Mouse (Mus musculus) CH12.LX (cell line): ENCODE results near the gene Olfr1344. TPM values are rescaled to one million over a fixed set of nuclear protein-coding genes. Genes with fewer than 3 reads are reported as not detected.

Experiments used
- DNase-seq: peaks from one replicate; pipeline ENCODE4 v3.0.0-alpha.2; 2013; ENCODE audit errors: extremely low read depth
- H3K27ac ChIP-seq: 2 replicates; pipeline ENCODE4 v1.5.1; 2012; ENCODE audit warnings: low read depth, mild to moderate bottlenecking, control low read depth, moderate library complexity; ENCODE audit not compliant: insufficient read depth
- H3K27me3 ChIP-seq: replicated peaks from 2 replicates; pipeline ENCODE3; 2012; ENCODE audit warnings: inconsistent platforms
- H3K36me3 ChIP-seq, 2 experiments: replicated peaks in 1 of 2; 2 replicates each; pipeline versions ENCODE3 to v1.6.1; 2012; ENCODE audit warnings: inconsistent platforms in 1 of 2, low read length in 1 of 2, mild to moderate bottlenecking in 1 of 2, mixed read lengths in 1 of 2, moderate library complexity in 1 of 2; ENCODE audit not compliant: control insufficient read depth in 1 of 2, insufficient read depth in 1 of 2
- H3K4me1 ChIP-seq, 2 experiments: 2 replicates each; pipeline ENCODE4 v1.6.1; 2012; ENCODE audit warnings: inconsistent platforms in 1 of 2, moderate library complexity in 1 of 2; ENCODE audit not compliant: insufficient read depth in 2 of 2, control insufficient read depth in 1 of 2
- H3K4me2 ChIP-seq: 2 replicates; pipeline ENCODE4 v1.6.1; 2012; ENCODE audit warnings: low read depth, mild to moderate bottlenecking, control low read depth; ENCODE audit not compliant: poor library complexity, insufficient read depth, severe bottlenecking
- H3K4me3 ChIP-seq, 3 experiments: fragments of 150-350 bp in 1 of 3; sonication (generic) in 1 of 3; replicated peaks in 1 of 3; 2 replicates each; pipeline versions ENCODE3 to v1.5.1; 2011 to 2012; ENCODE audit warnings: low read depth in 2 of 3, low read length in 2 of 3, mild to moderate bottlenecking in 2 of 3, moderate library complexity in 2 of 3, control low read depth in 1 of 3, improper control_type of control experiment in 1 of 3, inconsistent platforms in 1 of 3, mixed read lengths in 1 of 3; ENCODE audit not compliant: poor library complexity in 1 of 3
- H3K79me2 ChIP-seq: replicated peaks from 2 replicates; pipeline ENCODE4 v1.6.1; 2012; ENCODE audit warnings: mild to moderate bottlenecking, moderate library complexity; ENCODE audit not compliant: control insufficient read depth, poor library complexity, insufficient read depth, severe bottlenecking; ENCODE audit errors: extremely low read depth
- H3K9ac ChIP-seq: 2 replicates; pipeline ENCODE4 v1.6.1; 2012; ENCODE audit warnings: low read depth, mild to moderate bottlenecking, control low read depth, moderate library complexity; ENCODE audit not compliant: insufficient read depth
- H3K9me3 ChIP-seq: replicated peaks from 2 replicates; pipeline ENCODE3; 2012; ENCODE audit warnings: low read length, inconsistent platforms, mixed read lengths
- CHD1 ChIP-seq: IDR thresholded peaks from 2 replicates; pipeline ENCODE4 v1.6.1; 2012; ENCODE audit warnings: low read depth, low read length, improper control_type of control experiment, inconsistent platforms
- ELF1 ChIP-seq: IDR thresholded peaks from 2 replicates; pipeline ENCODE4 v1.6.1; 2014; ENCODE audit warnings: low read depth, mild to moderate bottlenecking, inconsistent platforms, low read length, improper control_type of control experiment
- EP300 ChIP-seq: IDR thresholded peaks from 2 replicates; pipeline ENCODE4 v1.6.1; 2011; ENCODE audit warnings: low read length, improper control_type of control experiment
- ETS1 ChIP-seq: conservative IDR thresholded peaks from 2 replicates; pipeline ENCODE4 v1.6.1; 2012; ENCODE audit warnings: low read depth, mild to moderate bottlenecking, inconsistent platforms, low read length, improper control_type of control experiment, moderate library complexity
- GABPA ChIP-seq: IDR thresholded peaks from 2 replicates; pipeline ENCODE4 v1.6.1; 2012; ENCODE audit warnings: low read depth, low read length, improper control_type of control experiment, inconsistent platforms; ENCODE audit not compliant: insufficient replicate concordance
- IRF4 ChIP-seq: IDR thresholded peaks from 2 replicates; pipeline ENCODE4 v1.6.1; 2014; ENCODE audit warnings: low read depth, mild to moderate bottlenecking, inconsistent platforms, low read length, improper control_type of control experiment
- JUN ChIP-seq: IDR thresholded peaks from 2 replicates; pipeline ENCODE4 v1.6.1; 2011; ENCODE audit warnings: low read depth, mild to moderate bottlenecking, low read length, improper control_type of control experiment, moderate library complexity; ENCODE audit not compliant: insufficient read depth
- KAT2A ChIP-seq: IDR thresholded peaks from 2 replicates; pipeline ENCODE4 v1.6.1; 2012; ENCODE audit warnings: low read length, improper control_type of control experiment, inconsistent platforms; ENCODE audit not compliant: insufficient replicate concordance
- MAFK ChIP-seq: IDR thresholded peaks from 2 replicates; pipeline ENCODE4 v1.6.1; 2011; ENCODE audit warnings: low read length, improper control_type of control experiment; ENCODE audit not compliant: insufficient replicate concordance
- MAX ChIP-seq: IDR thresholded peaks from 2 replicates; pipeline ENCODE4 v1.6.1; 2011; ENCODE audit warnings: low read length, improper control_type of control experiment
- MAZ ChIP-seq: IDR thresholded peaks from 2 replicates; pipeline ENCODE4 v1.6.1; 2012; ENCODE audit warnings: low read depth, mild to moderate bottlenecking, inconsistent platforms, low read length, improper control_type of control experiment, moderate library complexity
- MEF2A ChIP-seq: IDR thresholded peaks from 2 replicates; pipeline ENCODE4 v1.6.1; 2014; ENCODE audit warnings: low read depth, mild to moderate bottlenecking, inconsistent platforms, low read length, improper control_type of control experiment, borderline replicate concordance
- MXI1 ChIP-seq: IDR thresholded peaks from 2 replicates; pipeline ENCODE4 v1.6.1; 2011; ENCODE audit warnings: mild to moderate bottlenecking, low read depth, low read length, improper control_type of control experiment
- NELFE ChIP-seq: IDR thresholded peaks from 2 replicates; pipeline ENCODE4 v1.6.1; 2011; ENCODE audit warnings: low read depth, low read length, improper control_type of control experiment
- NRF1 ChIP-seq: IDR thresholded peaks from 2 replicates; pipeline ENCODE4 v1.6.1; 2014; ENCODE audit warnings: low read depth, mild to moderate bottlenecking, inconsistent platforms, low read length, improper control_type of control experiment, moderate library complexity
- POLR2AphosphoS2 ChIP-seq: IDR thresholded peaks from 2 replicates; pipeline ENCODE4 v1.6.1; 2011; ENCODE audit warnings: low read depth, low read length, improper control_type of control experiment
- RCOR1 ChIP-seq: conservative IDR thresholded peaks from 2 replicates; pipeline ENCODE4 v1.6.1; 2012; ENCODE audit warnings: low read depth, mild to moderate bottlenecking, inconsistent platforms, low read length, improper control_type of control experiment
- SIN3A ChIP-seq: IDR thresholded peaks from 2 replicates; pipeline ENCODE4 v1.6.1; 2012; ENCODE audit warnings: low read length, improper control_type of control experiment, inconsistent platforms
- TCF12 ChIP-seq: IDR thresholded peaks from 2 replicates; pipeline ENCODE4 v1.6.1; 2014; ENCODE audit warnings: low read depth, mild to moderate bottlenecking, inconsistent platforms, low read length, improper control_type of control experiment
- UBTF ChIP-seq: IDR thresholded peaks from 2 replicates; pipeline ENCODE4 v1.6.1; 2012; ENCODE audit warnings: low read depth, mild to moderate bottlenecking, inconsistent platforms, low read length, improper control_type of control experiment, moderate library complexity
- USF2 ChIP-seq: conservative IDR thresholded peaks from 2 replicates; pipeline ENCODE4 v1.6.1; 2011; ENCODE audit warnings: low read depth, low read length, improper control_type of control experiment
- ZC3H11A ChIP-seq: IDR thresholded peaks from 2 replicates; pipeline ENCODE4 v1.6.1; 2012; ENCODE audit warnings: low read depth, mild to moderate bottlenecking, inconsistent platforms, low read length, improper control_type of control experiment
- ZNF384 ChIP-seq: IDR thresholded peaks from 2 replicates; pipeline ENCODE4 v1.6.1; 2012; ENCODE audit warnings: low read depth, low read length, improper control_type of control experiment, inconsistent platforms
- dilution Hi-C: fragments of 300-500 bp; cut with MboI; formaldehyde crosslinking; loops from 2 replicates; pipeline ENCODE4 v1.14.3; 2020; ENCODE audit warnings: low sequenced_read_pairs; ENCODE audit not compliant: extremely low pct_unique_long_range_greater_than_20kb, extremely low pct_ligation_motif_present
- in situ Hi-C: fragments of 300-500 bp; cut with MboI; formaldehyde crosslinking; loops from 3 replicates; pipeline ENCODE4 v1.14.3; 2019; ENCODE audit warnings: low sequenced_read_pairs, low pct_ligation_motif_present, low pct_unique_long_range_greater_than_20kb, mixed read lengths
- polyA plus RNA-seq: library from polyadenylated mRNA; unstranded; fragments of >175 nt; gene quantifications from 2 replicates; pipeline ENCODE4 v1.2.1, GENCODE M21; 2012; ENCODE audit warnings: low read depth; ENCODE audit not compliant: insufficient read length
- total RNA-seq, 2 experiments: library from RNA; depleted of rRNA; stranded (reverse); fragments of 300-350 nt in 1 of 2; fragments of >200 nt in 1 of 2; gene quantifications; 2 replicates each; pipeline ENCODE4 v1.2.3; 2012 to 2014

Gene Olfr1344
- total and polyA plus RNA-seq, 3 experiments: not detected

GRCm38 (mm10) chr7:6397996-6398975 is 40.2 kb upstream of the Olfr1344 start, which contains the start of gene Smim17:
TSS of gene Smim17 (plus strand) at chr7:6398715.
- no peak within 1 kb of the TSS for H3K4me2 ChIP-seq
- DNase-seq: no peak
- in situ Hi-C loops: loop anchor here (25.0 kb wide), 2 partner anchors 111 to 889 kb away; partner anchors contain the start of genes Gm45844 and Zfp667
- no peaks in the 10 kb centered on the region for H3K79me2 ChIP-seq
- no peak within 1 kb of the TSS for H3K4me3 ChIP-seq
- H3K27ac ChIP-seq: no peak within 1 kb of the TSS
- no peaks in the 10 kb centered on the region for H3K9me3 ChIP-seq
- no peaks in the 10 kb centered on the region for H3K4me1 ChIP-seq
- dilution Hi-C loops: no loop called here
- TF ChIP-seq MEF2A (no peak), UBTF (no peak), MAFK (no peak)
- no peaks in the 10 kb centered on the region for H3K27me3 ChIP-seq
- H3K9ac ChIP-seq: no peak within 1 kb of the TSS
- H3K36me3 ChIP-seq: no peaks in the 10 kb centered on the region

DNA sequence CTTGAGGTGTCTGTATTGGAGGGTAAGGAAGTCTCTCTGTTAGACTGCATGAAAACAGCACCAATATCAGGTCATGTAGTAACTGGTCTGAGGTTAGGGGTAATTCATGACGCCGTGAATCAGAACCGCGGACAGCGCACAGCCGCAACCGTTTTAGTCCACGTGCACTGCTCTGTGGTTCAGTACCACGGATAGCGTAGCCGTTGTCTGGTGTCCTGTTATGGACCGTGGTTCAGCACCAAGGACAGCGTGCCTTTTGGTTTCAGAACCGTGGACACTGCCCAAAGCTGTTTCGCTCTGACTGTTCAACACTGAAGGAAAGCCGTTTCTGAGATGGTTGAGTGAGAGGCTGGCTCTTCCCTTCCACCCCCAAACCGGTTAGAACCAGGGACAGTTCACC is 28.4 kb upstream of the Olfr1344 start, which contains the start of gene Gm20715:
TSS of gene Gm20715 (plus strand) at position 235 of the 400 bp plus-strand sequence.
- Histone ChIP-seq H3K4me1 (no peaks in the 10 kb centered on the region), H3K36me3 (no peaks in the 10 kb centered on the region), H3K27me3 (no peaks in the 10 kb centered on the region), H3K27ac (no peak within 1 kb of the TSS), H3K79me2 (no peaks in the 10 kb centered on the region)
- peak; percentile 73 for DNase-seq
- dilution Hi-C loops: no loop called here
- TF ChIP-seq CHD1: no peak
- no peak for TF ChIP-seq UBTF
- no peak for TF ChIP-seq RCOR1
- no peak for TF ChIP-seq KAT2A
- TF ChIP-seq TCF12: no peak
- TF ChIP-seq MXI1: peak; percentile 100
- TF ChIP-seq ZC3H11A: no peak
- TF ChIP-seq ELF1: no peak
- TF ChIP-seq SIN3A: peak; percentile 100
- no peak for TF ChIP-seq JUN
- TF ChIP-seq EP300: no peak
- no peak for TF ChIP-seq ZNF384
- TF ChIP-seq NRF1: no peak
- no peak for TF ChIP-seq MAZ
- TF ChIP-seq GABPA: no peak
- TF ChIP-seq ETS1: no peak
- no peak for TF ChIP-seq MAFK
- no peak for TF ChIP-seq USF2
- no peak for TF ChIP-seq NELFE
- TF ChIP-seq MAX: peak; percentile 95
- no peak for TF ChIP-seq POLR2AphosphoS2
- peak; percentile 92 for TF ChIP-seq IRF4
- TF ChIP-seq, all 38 proteins: peak for 4
- H3K9ac ChIP-seq: no peak within 1 kb of the TSS
- H3K9me3 ChIP-seq: peaks cover 13% of the 10 kb centered on the region
- no peak within 1 kb of the TSS for H3K4me2 ChIP-seq
- no peak within 1 kb of the TSS for H3K4me3 ChIP-seq
- in situ Hi-C loops: no loop called here
